Mouse (Mus musculus): ENCODE results near the gene Gcn1l1. TPM values are rescaled to one million over a fixed set of nuclear protein-coding genes. Genes with fewer than 3 reads are reported as not detected.

Gcn1l1 gene
- polyA plus RNA-seq, 1 experiment, result 67.7 TPM

DNA sequence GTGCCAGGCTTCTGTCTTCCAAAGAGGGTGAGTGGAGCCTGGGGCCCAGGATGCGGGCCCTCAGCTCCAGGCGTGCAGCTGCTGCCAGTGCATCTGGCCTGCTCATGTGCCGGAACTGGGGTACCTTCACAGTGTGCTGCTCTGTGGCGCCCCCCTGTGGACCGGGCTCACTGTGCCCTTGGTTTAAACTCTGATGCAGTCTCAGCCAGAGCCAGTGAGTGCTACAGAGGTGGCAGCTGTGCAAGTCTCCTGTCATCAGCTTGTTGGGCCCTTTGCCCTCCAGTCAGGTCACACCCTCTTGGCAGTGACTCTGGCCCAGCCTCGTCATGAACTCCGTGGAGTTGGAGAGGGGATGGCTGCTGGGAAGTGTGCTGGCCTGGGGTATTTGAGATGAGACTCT, 49.9 kb downstream of the Gcn1l1 start:
- TF ChIP-seq POLR2A (IDR thresholded peaks at IDR 0.05; ENCODE audit: control insufficient read depth, low read depth, low read length) (no peak), CTCF (IDR thresholded peaks at IDR 0.05; ENCODE audit: control insufficient read depth, insufficient read depth, insufficient replicate concordance, low read depth, low read length) (peak; percentile 66; the same call in 1 of the 2 replicates)
- Histone ChIP-seq H3K4me3 (ENCODE audit: control insufficient read depth, low read depth, low read length) (no peak overlapping the region), H3K27ac (ENCODE audit: control insufficient read depth, insufficient read depth, low read depth, low read length) (no peak overlapping the region), H3K27me3 (ENCODE audit: control insufficient read depth, insufficient read depth, low read length) (no peaks in the 10 kb centered on the region), H3K4me1 (ENCODE audit: control insufficient read depth, insufficient read depth, low read length) (no peaks in the 10 kb centered on the region), H3K36me3 (ENCODE audit: control insufficient read depth, insufficient read depth, low read length) (peaks cover 2% of the 10 kb centered on the region)

DNA sequence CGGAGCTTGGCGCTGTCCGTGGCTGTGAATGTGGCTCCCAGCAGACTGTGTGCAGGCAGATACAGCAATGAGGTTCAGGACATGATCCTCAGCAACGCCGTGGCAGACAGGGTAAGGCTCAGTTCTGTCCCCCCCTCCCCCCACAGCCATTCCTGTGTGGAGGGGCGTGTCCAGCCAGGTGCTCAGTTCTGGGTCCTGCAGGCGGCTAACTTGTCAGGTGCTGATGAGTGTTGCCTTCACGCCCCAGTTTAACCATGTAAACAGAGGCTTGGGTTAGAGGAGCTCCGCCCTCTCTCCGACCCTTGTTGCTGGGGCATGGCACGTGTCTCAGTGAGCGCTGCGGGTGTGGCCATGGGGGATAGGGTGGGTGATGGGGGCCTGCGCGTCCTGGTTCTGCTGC, 54.6 kb downstream of the Gcn1l1 start:
- Histone ChIP-seq H3K4me1 (ENCODE audit: control insufficient read depth, insufficient read depth, low read length) (peaks cover 2% of the 10 kb centered on the region; the same call in 1 of the 2 replicates), H3K27me3 (ENCODE audit: control insufficient read depth, insufficient read depth, low read length) (no peaks in the 10 kb centered on the region), H3K36me3 (ENCODE audit: control insufficient read depth, insufficient read depth, low read length) (peaks cover 2% of the 10 kb centered on the region), H3K27ac (ENCODE audit: control insufficient read depth, insufficient read depth, low read depth, low read length) (no peak overlapping the region), H3K4me3 (ENCODE audit: control insufficient read depth, low read depth, low read length) (no peak overlapping the region)
- TF ChIP-seq CTCF (IDR thresholded peaks at IDR 0.05; ENCODE audit: control insufficient read depth, insufficient read depth, insufficient replicate concordance, low read depth, low read length) (no peak), POLR2A (IDR thresholded peaks at IDR 0.05; ENCODE audit: control insufficient read depth, low read depth, low read length) (no peak)

DNA sequence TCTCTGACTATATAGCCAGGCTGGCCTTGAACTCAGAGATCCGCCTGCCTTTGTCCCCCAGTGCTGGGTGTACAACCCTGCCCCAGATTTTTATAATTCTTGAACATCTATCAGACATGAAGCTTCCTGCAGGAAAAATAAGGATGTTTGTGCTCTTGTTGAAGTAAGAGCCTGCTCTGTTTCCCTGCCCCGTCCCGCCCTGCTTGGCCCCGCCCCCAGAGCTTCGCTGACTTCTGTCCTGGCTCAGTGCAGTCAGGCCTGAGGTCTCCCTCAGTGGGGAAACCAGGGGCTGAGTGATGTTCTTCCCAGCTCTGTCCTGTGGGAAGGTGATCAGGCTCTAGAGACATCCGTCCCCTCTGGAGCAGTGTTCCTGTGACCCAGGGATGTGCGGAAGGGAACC, 57.6 kb downstream of the Gcn1l1 start:
- Histone ChIP-seq H3K27me3 (ENCODE audit: control insufficient read depth, insufficient read depth, low read length) (no peaks in the 10 kb centered on the region), H3K4me3 (ENCODE audit: control insufficient read depth, low read depth, low read length) (no peak overlapping the region), H3K27ac (ENCODE audit: control insufficient read depth, insufficient read depth, low read depth, low read length) (peak overlapping the region; percentile 5; the same call in 1 of the 2 replicates), H3K4me1 (ENCODE audit: control insufficient read depth, insufficient read depth, low read length) (peaks cover 2% of the 10 kb centered on the region; the same call in 1 of the 2 replicates), H3K36me3 (ENCODE audit: control insufficient read depth, insufficient read depth, low read length) (peaks cover 2% of the 10 kb centered on the region; the same call in 1 of the 2 replicates)
- TF ChIP-seq POLR2A (IDR thresholded peaks at IDR 0.05; ENCODE audit: control insufficient read depth, low read depth, low read length) (no peak), CTCF (IDR thresholded peaks at IDR 0.05; ENCODE audit: control insufficient read depth, insufficient read depth, insufficient replicate concordance, low read depth, low read length) (no peak)

DNA sequence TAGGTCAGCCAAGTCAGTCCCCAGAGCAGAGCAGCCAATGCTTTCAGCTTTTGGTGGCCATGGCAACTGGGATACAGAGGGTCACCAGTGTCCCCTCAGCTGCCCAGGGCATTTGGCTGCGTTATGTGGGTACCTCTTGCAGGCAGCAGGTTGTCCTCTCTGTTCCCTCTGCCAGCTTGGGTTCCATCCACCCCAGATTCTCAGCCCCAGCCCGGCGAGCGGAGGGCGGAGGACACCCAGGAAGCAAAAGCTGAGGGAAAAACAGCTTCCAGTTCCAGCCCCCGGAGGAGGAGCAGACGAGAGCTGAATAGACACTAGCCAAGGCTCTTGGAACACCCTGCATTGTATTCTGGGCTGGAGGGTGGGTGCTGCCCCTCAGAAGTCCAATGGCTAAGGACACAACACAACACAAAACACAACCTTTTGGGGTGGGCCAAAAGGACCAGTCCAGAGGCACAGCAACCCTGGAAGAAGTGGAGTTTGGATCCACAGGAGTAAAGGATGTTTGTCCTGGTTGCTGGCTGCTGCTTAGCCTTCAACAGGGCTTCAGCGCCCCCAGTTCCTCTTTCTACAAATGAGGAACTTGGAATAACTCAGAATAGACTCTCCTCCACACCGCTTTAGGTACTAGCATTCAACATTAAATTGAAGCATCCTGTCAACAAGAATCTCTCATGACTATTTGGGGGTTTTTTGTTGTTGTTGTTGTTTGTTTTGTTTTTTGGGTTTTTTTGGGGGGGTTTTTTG, 58.8 kb downstream of the Gcn1l1 start:
- Histone ChIP-seq H3K4me3 (ENCODE audit: control insufficient read depth, low read depth, low read length) (no peak overlapping the region), H3K4me1 (ENCODE audit: control insufficient read depth, insufficient read depth, low read length) (peaks cover 2% of the 10 kb centered on the region; the same call in 1 of the 2 replicates), H3K27ac (ENCODE audit: control insufficient read depth, insufficient read depth, low read depth, low read length) (no peak overlapping the region), H3K36me3 (ENCODE audit: control insufficient read depth, insufficient read depth, low read length) (peaks cover 2% of the 10 kb centered on the region; the same call in 1 of the 2 replicates), H3K27me3 (ENCODE audit: control insufficient read depth, insufficient read depth, low read length) (no peaks in the 10 kb centered on the region)
- TF ChIP-seq CTCF (IDR thresholded peaks at IDR 0.05; ENCODE audit: control insufficient read depth, insufficient read depth, insufficient replicate concordance, low read depth, low read length), result no peak
- no peak for TF ChIP-seq POLR2A (IDR thresholded peaks at IDR 0.05; ENCODE audit: control insufficient read depth, low read depth, low read length)

DNA sequence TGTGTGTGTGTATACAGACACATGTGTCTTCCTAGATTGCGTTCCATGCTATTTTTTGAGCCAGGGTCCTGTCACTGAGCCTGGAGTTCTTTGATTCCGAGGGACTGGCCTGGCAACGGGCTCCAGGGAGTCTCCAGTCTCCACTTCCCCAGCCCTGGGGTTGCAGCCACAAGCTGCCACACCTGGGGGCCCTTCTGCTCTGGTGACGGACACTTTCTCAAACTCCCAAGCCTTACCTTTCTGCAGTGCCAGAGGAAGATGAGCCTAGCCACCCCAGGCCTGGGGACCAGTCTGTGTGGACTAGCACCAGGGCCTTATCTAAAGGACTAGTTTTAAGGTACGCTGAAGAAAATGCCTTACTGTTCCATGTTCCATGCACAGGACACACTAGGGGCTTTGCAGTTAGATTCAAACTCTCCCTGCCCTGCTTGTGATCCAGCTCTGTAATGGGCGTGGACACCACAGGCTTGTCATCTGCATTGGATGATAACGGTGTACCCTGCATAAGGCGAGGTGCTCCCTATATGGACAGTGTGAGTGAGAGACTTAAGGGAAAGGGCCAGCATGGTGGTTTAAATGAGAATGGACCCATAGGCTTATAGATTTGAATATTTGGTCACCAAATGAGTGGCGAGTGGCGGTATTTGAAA, 61.3 kb downstream of the Gcn1l1 start:
- no peak overlapping the region for H3K27ac ChIP-seq (ENCODE audit: control insufficient read depth, insufficient read depth, low read depth, low read length)

DNA sequence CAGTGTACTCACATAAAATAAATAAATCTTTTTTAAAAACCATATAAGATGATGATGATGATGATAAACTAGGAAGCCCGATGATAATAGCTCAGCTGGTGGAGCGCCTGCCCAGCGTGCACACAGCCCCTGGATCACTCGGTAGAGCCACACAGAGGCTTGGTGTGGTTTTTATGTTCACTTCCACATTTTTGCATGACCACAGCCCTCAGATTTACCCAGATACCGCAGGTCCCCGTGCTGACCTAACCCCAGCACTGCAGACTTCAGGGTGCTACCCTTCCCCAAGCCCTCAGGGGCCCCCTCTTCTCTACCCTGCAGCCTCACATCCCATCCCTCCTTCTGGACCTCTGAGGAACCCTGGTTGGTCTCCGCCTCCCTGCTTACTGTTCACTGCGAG, 63.0 kb downstream of the Gcn1l1 start:
- no peak overlapping the region for H3K4me3 ChIP-seq (ENCODE audit: control insufficient read depth, low read depth, low read length)
- H3K36me3 ChIP-seq (ENCODE audit: control insufficient read depth, insufficient read depth, low read length), result no peaks in the 10 kb centered on the region
- peaks cover 8% of the 10 kb centered on the region for H3K4me1 ChIP-seq (ENCODE audit: control insufficient read depth, insufficient read depth, low read length)
- TF ChIP-seq POLR2A (IDR thresholded peaks at IDR 0.05; ENCODE audit: control insufficient read depth, low read depth, low read length) (no peak), CTCF (IDR thresholded peaks at IDR 0.05; ENCODE audit: control insufficient read depth, insufficient read depth, insufficient replicate concordance, low read depth, low read length) (no peak)
- H3K27ac ChIP-seq (ENCODE audit: control insufficient read depth, insufficient read depth, low read depth, low read length), result no peak overlapping the region
- no peaks in the 10 kb centered on the region for H3K27me3 ChIP-seq (ENCODE audit: control insufficient read depth, insufficient read depth, low read length)

More for the DNA sequence above, 61.3 kb downstream of the Gcn1l1 start:
- no peak overlapping the region for H3K4me3 ChIP-seq (ENCODE audit: control insufficient read depth, low read depth, low read length)
- peaks cover 4% of the 10 kb centered on the region; the same call in 1 of the 2 replicates for H3K4me1 ChIP-seq (ENCODE audit: control insufficient read depth, insufficient read depth, low read length)
- H3K27me3 ChIP-seq (ENCODE audit: control insufficient read depth, insufficient read depth, low read length), result no peaks in the 10 kb centered on the region
- TF ChIP-seq POLR2A (IDR thresholded peaks at IDR 0.05; ENCODE audit: control insufficient read depth, low read depth, low read length) (no peak), CTCF (IDR thresholded peaks at IDR 0.05; ENCODE audit: control insufficient read depth, insufficient read depth, insufficient replicate concordance, low read depth, low read length) (no peak)
- peaks cover 2% of the 10 kb centered on the region; the same call in 1 of the 2 replicates for H3K36me3 ChIP-seq (ENCODE audit: control insufficient read depth, insufficient read depth, low read length)

DNA sequence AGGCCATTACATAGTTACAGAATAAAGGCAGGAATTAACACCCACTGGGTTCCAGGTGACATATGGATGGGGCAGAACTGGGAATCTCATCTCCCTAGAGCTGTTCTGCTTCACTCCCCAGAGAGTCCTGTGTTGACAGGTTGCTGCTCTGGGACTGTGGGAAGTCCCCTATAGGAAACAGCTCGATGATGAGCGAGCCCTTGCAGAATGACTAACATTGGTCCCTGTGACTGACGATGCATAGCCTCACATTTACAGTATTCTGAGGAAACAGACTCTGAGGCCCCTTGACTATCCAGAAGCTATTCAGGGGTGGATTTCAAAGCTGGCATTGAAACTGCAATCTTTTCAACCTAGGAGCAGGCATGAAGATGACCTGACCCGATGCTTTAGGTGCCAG, 64.6 kb downstream of the Gcn1l1 start:
- Histone ChIP-seq H3K36me3 (ENCODE audit: control insufficient read depth, insufficient read depth, low read length) (no peaks in the 10 kb centered on the region), H3K27ac (ENCODE audit: control insufficient read depth, insufficient read depth, low read depth, low read length) (no peak overlapping the region), H3K4me1 (ENCODE audit: control insufficient read depth, insufficient read depth, low read length) (peaks cover 6% of the 10 kb centered on the region)

More for the DNA sequence above, 64.6 kb downstream of the Gcn1l1 start:
- TF ChIP-seq CTCF (IDR thresholded peaks at IDR 0.05; ENCODE audit: control insufficient read depth, insufficient read depth, insufficient replicate concordance, low read depth, low read length) (no peak), POLR2A (IDR thresholded peaks at IDR 0.05; ENCODE audit: control insufficient read depth, low read depth, low read length) (no peak)
- no peak overlapping the region for H3K4me3 ChIP-seq (ENCODE audit: control insufficient read depth, low read depth, low read length)
- no peaks in the 10 kb centered on the region for H3K27me3 ChIP-seq (ENCODE audit: control insufficient read depth, insufficient read depth, low read length)

Data from testis, adult 2 months (tissue).